Mouse (Mus musculus): ENCODE data around the gene Gng7. TPM values are rescaled to one million over a fixed set of nuclear protein-coding genes. Genes with fewer than 3 reads are reported as not detected.

The Gng7 gene
- polyA plus RNA-seq, 1 experiment from 2014 or later = 4.7 TPM

DNA sequence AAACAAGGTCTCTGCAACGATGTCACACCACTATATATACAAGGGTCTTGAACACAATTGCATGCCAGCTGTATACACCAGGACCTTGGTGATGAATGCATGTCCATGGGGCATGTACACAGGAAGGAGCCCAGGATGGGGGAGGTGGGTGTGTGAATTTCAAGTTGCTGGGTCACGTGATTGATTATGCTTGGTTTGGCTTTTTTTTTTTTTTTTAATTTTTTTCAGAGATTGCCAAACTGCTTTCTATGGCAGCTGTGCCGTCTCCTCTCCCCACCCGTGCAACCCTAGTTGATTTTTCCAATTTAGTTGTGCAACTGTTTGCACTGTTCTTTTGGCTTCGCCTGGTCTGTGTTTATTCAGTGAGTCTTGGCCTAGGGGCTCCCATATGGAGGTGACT is 52.2 kb downstream of the Gng7 start:
- Histone ChIP-seq H3K4me1 (replicated peaks; ENCODE audit: control insufficient read depth, insufficient read depth, low read length) (peaks cover 47% of the 10 kb centered on the region), H3K27ac (ENCODE audit: low read depth) (peak overlapping the region; percentile 77)

DNA sequence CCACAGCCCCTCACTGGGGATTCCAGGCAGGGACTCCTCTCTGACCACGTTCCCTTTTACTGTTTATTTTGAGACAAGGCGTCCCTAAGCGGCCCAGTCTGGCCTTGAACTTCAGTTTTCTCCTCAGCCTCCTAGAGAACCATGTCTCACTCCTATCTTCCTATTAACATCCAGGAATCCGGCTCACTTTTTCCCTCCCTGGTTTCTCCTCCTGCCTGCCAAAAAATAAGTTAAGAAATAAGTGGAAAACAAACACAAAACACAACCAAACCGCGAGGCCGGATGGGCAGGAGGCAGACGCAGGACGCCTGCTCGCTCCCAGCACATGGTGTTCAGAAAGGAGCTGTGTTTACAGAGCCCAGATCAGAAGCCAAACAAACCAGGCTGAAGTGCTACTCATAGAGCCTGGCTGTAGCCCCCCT is 52.7 kb downstream of the Gng7 start:
- WGBS = 23% methylated on average over 10 of the region's 10 CpGs
- Histone ChIP-seq H3K9me3 (ENCODE audit: control insufficient read depth, low read length) (no peaks in the 10 kb centered on the region), H3K4me2 (ENCODE audit: low read length) (no peak overlapping the region), H3K27me3 (replicated peaks; ENCODE audit: control insufficient read depth, insufficient read depth, low read length) (no peaks in the 10 kb centered on the region), H3K36me3 (ENCODE audit: control insufficient read depth, insufficient read depth, low read length) (no peaks in the 10 kb centered on the region), H3K27ac (ENCODE audit: low read depth) (peak overlapping the region; percentile 77), H3K4me1 (replicated peaks; ENCODE audit: control insufficient read depth, insufficient read depth, low read length) (peaks cover 43% of the 10 kb centered on the region), H3K9ac (ENCODE audit: low read length) (no peak overlapping the region), H3K4me3 (ENCODE audit: low read depth, low read length) (no peak overlapping the region)
- DNase-seq (ENCODE audit: low spot score) (no peak), ATAC-seq (replicated peaks; ENCODE audit: low FRiP score, low TSS enrichment, low read depth) (no peak)

More for the DNA sequence above, 52.2 kb downstream of the Gng7 start:
- H3K4me2 ChIP-seq (ENCODE audit: low read length) = no peak overlapping the region
- no peaks in the 10 kb centered on the region for H3K9me3 ChIP-seq (ENCODE audit: control insufficient read depth, low read length)
- WGBS = 48% methylated on average over 5 of the region's 5 CpGs
- no peaks in the 10 kb centered on the region for H3K36me3 ChIP-seq (ENCODE audit: control insufficient read depth, insufficient read depth, low read length)
- no peak overlapping the region for H3K4me3 ChIP-seq (ENCODE audit: low read depth, low read length)
- H3K9ac ChIP-seq (ENCODE audit: low read length) = no peak overlapping the region
- ATAC-seq (replicated peaks; ENCODE audit: low FRiP score, low TSS enrichment, low read depth) (no peak), DNase-seq (ENCODE audit: low spot score) (no peak)
- H3K27me3 ChIP-seq (replicated peaks; ENCODE audit: control insufficient read depth, insufficient read depth, low read length) = no peaks in the 10 kb centered on the region

DNA sequence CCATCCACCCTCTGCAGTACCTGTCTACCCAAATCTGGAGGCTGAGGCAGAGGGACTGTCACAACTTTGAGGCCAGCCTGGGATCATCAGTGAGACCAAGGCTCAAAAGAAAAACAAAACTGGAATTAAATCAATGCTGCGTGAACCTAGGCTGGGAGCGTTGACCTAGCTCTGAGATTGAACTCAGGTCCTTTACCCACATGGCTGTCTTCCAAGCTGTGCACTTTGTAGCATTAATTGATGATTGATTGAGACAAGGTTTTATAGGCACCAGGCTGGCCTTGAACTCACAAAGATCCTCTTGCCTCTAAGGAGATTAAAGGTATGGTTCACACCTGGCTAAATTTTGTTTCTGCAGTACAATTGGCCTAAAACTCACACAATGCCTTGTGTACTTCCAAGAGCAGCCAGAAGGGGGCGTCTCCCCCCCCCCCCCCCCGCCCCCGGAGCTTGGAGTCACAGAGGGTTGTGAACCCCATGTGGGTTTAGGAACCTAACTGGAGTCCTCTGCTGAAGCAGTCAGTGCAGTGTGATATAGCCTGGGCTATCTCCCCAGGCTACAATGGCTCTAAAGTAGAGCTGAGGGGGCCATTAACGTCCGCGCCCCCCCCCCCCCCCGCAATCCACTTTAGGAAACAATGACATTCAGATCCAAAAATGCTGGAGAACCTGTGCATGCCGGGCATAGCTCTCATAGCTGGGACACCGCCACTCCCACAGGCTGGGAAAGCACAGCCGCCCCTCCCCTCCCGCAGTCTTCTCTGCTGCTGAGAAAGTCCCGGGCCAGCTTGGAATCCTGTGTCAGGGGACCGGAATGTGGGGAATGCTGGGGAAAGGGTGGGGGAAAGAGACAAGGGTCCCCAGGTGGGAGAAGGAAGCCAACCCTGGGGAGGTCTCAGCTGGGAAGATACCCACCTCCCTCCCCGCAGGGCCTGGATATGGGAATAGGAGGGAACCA is 53.9 kb downstream of the Gng7 start:
- H3K27ac ChIP-seq (ENCODE audit: low read depth) = peak overlapping the region; percentile 77
- H3K4me3 ChIP-seq (ENCODE audit: low read depth, low read length) = no peak overlapping the region
- no peaks in the 10 kb centered on the region for H3K27me3 ChIP-seq (replicated peaks; ENCODE audit: control insufficient read depth, insufficient read depth, low read length)
- H3K9me3 ChIP-seq (ENCODE audit: control insufficient read depth, low read length) = no peaks in the 10 kb centered on the region
- 11% methylated on average over 15 of the region's 16 CpGs for WGBS
- no peak overlapping the region for H3K9ac ChIP-seq (ENCODE audit: low read length)
- no peaks in the 10 kb centered on the region for H3K36me3 ChIP-seq (ENCODE audit: control insufficient read depth, insufficient read depth, low read length)
- H3K4me2 ChIP-seq (ENCODE audit: low read length) = peak overlapping the region; percentile 13; the same call in 1 of the 2 replicates
- DNase-seq (ENCODE audit: low spot score) (peak; percentile 81), ATAC-seq (replicated peaks; ENCODE audit: low FRiP score, low TSS enrichment, low read depth) (peak; percentile 59; the same call in 1 of the 2 replicates)
- H3K4me1 ChIP-seq (replicated peaks; ENCODE audit: control insufficient read depth, insufficient read depth, low read length) = peaks cover 37% of the 10 kb centered on the region

DNA sequence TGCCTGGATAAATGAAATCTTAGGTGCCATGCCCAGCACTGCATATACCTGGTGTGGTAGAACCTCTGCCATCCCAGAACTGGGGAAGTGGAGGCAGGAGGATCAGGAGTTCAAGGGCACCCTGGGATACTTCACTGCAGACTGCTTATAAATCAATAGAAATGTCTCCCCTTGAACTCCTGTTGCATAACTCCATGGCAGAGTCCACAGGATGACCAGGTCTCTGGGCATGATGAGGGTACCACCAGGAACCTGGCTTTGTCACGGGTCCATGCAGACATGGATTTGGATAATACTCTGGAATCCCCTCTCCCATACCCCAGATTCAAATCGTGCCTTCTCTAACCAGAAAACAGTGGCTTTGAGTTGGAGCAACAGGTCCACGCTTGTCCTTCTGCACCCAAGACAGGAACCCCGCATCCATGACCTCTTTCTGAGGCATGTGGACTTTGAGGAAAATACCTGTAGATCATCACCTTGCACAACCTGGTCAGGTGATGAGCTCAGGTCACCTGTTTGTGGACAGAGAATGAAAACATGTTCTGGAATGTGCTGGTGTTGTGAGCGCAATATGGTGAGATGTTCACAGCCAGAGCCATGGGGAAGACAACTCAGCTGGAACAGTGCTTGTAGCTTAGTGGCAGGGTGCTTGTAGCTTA is 55.6 kb downstream of the Gng7 start:
- DNase-seq (ENCODE audit: low spot score) = no peak
- Histone ChIP-seq H3K27me3 (replicated peaks; ENCODE audit: control insufficient read depth, insufficient read depth, low read length) (no peaks in the 10 kb centered on the region), H3K36me3 (ENCODE audit: control insufficient read depth, insufficient read depth, low read length) (no peaks in the 10 kb centered on the region), H3K9me3 (ENCODE audit: control insufficient read depth, low read length) (no peaks in the 10 kb centered on the region), H3K4me2 (ENCODE audit: low read length) (no peak overlapping the region), H3K4me3 (ENCODE audit: low read depth, low read length) (no peak overlapping the region), H3K27ac (ENCODE audit: low read depth) (no peak overlapping the region), H3K9ac (ENCODE audit: low read length) (no peak overlapping the region), H3K4me1 (replicated peaks; ENCODE audit: control insufficient read depth, insufficient read depth, low read length) (peaks cover 52% of the 10 kb centered on the region)
- ATAC-seq (replicated peaks; ENCODE audit: low FRiP score, low TSS enrichment, low read depth) = no peak
- 91% methylated on average over 5 of the region's 5 CpGs for WGBS

DNA sequence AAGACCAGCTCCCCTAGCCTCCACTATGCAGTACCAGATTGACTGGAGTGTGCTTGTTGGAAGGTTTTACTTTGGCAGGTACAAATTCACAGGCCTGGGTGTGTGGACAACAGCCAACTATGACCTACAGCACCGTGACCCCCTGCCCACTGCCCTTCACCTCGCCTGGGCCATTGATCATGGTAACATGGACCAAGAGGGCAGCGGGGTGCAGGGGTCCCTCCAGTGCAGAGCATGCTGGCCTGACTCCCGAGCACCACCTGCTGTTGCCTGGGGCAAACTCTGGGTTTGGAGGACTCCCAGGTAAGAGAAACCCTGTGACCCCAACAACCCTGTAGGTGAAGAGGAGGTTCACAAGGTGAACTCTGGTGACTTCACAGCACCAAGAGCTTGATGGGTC is 57.0 kb downstream of the Gng7 start:
- H3K27me3 ChIP-seq (replicated peaks; ENCODE audit: control insufficient read depth, insufficient read depth, low read length) = no peaks in the 10 kb centered on the region
- no peaks in the 10 kb centered on the region for H3K9me3 ChIP-seq (ENCODE audit: control insufficient read depth, low read length)
- no peaks in the 10 kb centered on the region for H3K36me3 ChIP-seq (ENCODE audit: control insufficient read depth, insufficient read depth, low read length)
- WGBS = 74% methylated on average over 4 of the region's 4 CpGs
- H3K4me2 ChIP-seq (ENCODE audit: low read length) = no peak overlapping the region
- no peak for ATAC-seq (replicated peaks; ENCODE audit: low FRiP score, low TSS enrichment, low read depth)
- no peak overlapping the region for H3K4me3 ChIP-seq (ENCODE audit: low read depth, low read length)
- no peak for DNase-seq (ENCODE audit: low spot score)
- H3K4me1 ChIP-seq (replicated peaks; ENCODE audit: control insufficient read depth, insufficient read depth, low read length) = peaks cover 39% of the 10 kb centered on the region
- H3K27ac ChIP-seq (ENCODE audit: low read depth) = no peak overlapping the region
- H3K9ac ChIP-seq (ENCODE audit: low read length) = no peak overlapping the region

DNA sequence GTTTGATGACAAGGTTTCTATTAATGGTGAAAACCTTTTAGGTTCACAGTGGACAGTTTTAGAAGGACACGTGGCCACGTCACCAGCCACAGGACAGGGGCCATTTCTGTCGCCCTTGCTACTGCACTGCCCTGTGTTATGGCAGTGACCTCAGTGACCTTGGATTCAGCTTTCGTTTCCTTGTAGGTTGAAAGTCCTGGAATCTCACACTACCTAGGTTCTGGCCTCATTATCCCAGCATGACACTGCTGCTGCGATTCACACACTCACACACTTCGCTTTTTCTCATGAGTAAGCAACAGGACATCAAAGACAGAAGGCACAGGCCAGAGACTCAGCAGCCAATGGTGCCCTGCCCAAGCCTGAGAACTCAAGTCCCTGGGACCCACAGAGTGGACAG is 57.8 kb downstream of the Gng7 start:
- Histone ChIP-seq H3K36me3 (ENCODE audit: control insufficient read depth, insufficient read depth, low read length) (no peaks in the 10 kb centered on the region), H3K27ac (ENCODE audit: low read depth) (no peak overlapping the region), H3K9me3 (ENCODE audit: control insufficient read depth, low read length) (no peaks in the 10 kb centered on the region), H3K4me1 (replicated peaks; ENCODE audit: control insufficient read depth, insufficient read depth, low read length) (peaks cover 30% of the 10 kb centered on the region), H3K9ac (ENCODE audit: low read length) (no peak overlapping the region), H3K4me3 (ENCODE audit: low read depth, low read length) (no peak overlapping the region), H3K27me3 (replicated peaks; ENCODE audit: control insufficient read depth, insufficient read depth, low read length) (no peaks in the 10 kb centered on the region), H3K4me2 (ENCODE audit: low read length) (no peak overlapping the region)
- DNase-seq (ENCODE audit: low spot score) (no peak), ATAC-seq (replicated peaks; ENCODE audit: low FRiP score, low TSS enrichment, low read depth) (no peak)
- 74% methylated on average over 6 of the region's 6 CpGs for WGBS

DNA sequence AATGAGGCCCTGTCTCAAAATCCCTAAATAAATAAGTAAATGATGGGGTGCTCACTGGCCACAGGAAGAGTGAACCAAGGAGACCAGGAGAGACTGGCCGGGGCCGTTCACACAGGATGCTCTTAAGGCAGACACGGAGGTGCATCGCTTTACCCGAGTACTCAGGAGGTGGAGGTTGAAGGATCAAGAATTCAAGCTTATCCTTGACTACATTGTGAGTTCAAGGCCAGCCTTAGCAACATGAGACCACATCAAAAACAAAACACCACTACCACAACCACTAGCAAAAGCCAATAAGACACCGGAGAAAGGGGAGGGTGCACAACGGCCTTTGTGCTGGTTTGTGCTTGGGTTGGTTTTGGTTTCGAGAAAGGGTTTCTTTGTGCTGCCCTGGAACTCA is 58.4 kb downstream of the Gng7 start:
- H3K9me3 ChIP-seq (ENCODE audit: control insufficient read depth, low read length) = no peaks in the 10 kb centered on the region
- ATAC-seq (replicated peaks; ENCODE audit: low FRiP score, low TSS enrichment, low read depth) (no peak), DNase-seq (ENCODE audit: low spot score) (no peak)
- H3K36me3 ChIP-seq (ENCODE audit: control insufficient read depth, insufficient read depth, low read length) = no peaks in the 10 kb centered on the region
- no peak overlapping the region for H3K9ac ChIP-seq (ENCODE audit: low read length)
- H3K4me3 ChIP-seq (ENCODE audit: low read depth, low read length) = no peak overlapping the region
- no peak overlapping the region for H3K27ac ChIP-seq (ENCODE audit: low read depth)
- H3K4me2 ChIP-seq (ENCODE audit: low read length) = no peak overlapping the region
- H3K4me1 ChIP-seq (replicated peaks; ENCODE audit: control insufficient read depth, insufficient read depth, low read length) = peaks cover 25% of the 10 kb centered on the region
- H3K27me3 ChIP-seq (replicated peaks; ENCODE audit: control insufficient read depth, insufficient read depth, low read length) = no peaks in the 10 kb centered on the region
- 90% methylated on average over 8 of the region's 8 CpGs for WGBS

DNA sequence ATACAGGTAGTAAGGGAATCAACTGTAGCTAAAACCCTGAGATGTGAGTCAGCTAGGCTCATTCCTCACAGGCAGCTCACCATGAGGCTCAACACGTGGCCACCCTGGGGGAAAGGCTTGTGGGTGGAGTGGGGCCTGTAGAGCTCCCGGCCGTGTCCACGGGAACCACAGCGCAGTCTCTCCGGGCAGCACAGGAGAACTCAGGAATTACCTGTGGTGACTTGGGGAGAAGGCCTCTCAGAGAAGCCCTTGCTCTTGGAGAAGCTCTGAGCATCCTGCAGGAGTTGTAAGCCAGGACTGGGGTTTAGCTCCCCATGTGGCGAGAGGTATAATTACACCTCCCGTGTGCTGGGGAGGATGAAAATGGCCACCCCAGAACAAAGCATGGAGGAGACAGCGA is 59.2 kb downstream of the Gng7 start:
- no peaks in the 10 kb centered on the region for H3K9me3 ChIP-seq (ENCODE audit: control insufficient read depth, low read length)
- H3K9ac ChIP-seq (ENCODE audit: low read length) = no peak overlapping the region
- DNase-seq (ENCODE audit: low spot score) (peak; percentile 74), ATAC-seq (replicated peaks; ENCODE audit: low FRiP score, low TSS enrichment, low read depth) (0 out of 2 replicates have a peak, but pooled peaks have one; percentile 20)
- H3K27ac ChIP-seq (ENCODE audit: low read depth) = peak overlapping the region; percentile 29; the same call in 1 of the 2 replicates
- H3K27me3 ChIP-seq (replicated peaks; ENCODE audit: control insufficient read depth, insufficient read depth, low read length) = no peaks in the 10 kb centered on the region
- H3K36me3 ChIP-seq (ENCODE audit: control insufficient read depth, insufficient read depth, low read length) = no peaks in the 10 kb centered on the region
- no peak overlapping the region for H3K4me3 ChIP-seq (ENCODE audit: low read depth, low read length)
- H3K4me1 ChIP-seq (replicated peaks; ENCODE audit: control insufficient read depth, insufficient read depth, low read length) = peaks cover 17% of the 10 kb centered on the region
- 32% methylated on average over 9 of the region's 9 CpGs for WGBS
- H3K4me2 ChIP-seq (ENCODE audit: low read length) = no peak overlapping the region

Measured in intestine, embryonic 14.5 days (tissue).